Mouse (Mus musculus): Measurements from ENCODE around the gene Sema6b. TPM values are rescaled to one million over a fixed set of nuclear protein-coding genes. Genes with fewer than 3 reads are reported as not detected.

The Sema6b gene
- total and polyA plus RNA-seq, 2 experiments from 2014 or later = 13.2 to 91.6 TPM

GRCm38 (mm10) chr17:56111864-56112263, 28.3 kb downstream of the Sema6b start:
- no peaks in the 10 kb centered on the region for H3K36me3 ChIP-seq (ENCODE audit: insufficient read depth, low read length)
- no peaks in the 10 kb centered on the region for H3K27me3 ChIP-seq (ENCODE audit: insufficient read depth, low read length)
- DNase-seq (ENCODE audit: low spot score) = peak; percentile 85
- WGBS = 45% methylated on average over 5 of the region's 5 CpGs
- peak; percentile 93 for TF ChIP-seq CTCF (IDR thresholded peaks at IDR 0.05; ENCODE audit: low read depth)
- H3K4me3 ChIP-seq (ENCODE audit: low read length) = no peak overlapping the region
- 0 out of 2 replicates have a peak, but pooled peaks have one; percentile 31 for ATAC-seq
- H3K27ac ChIP-seq = no peak overlapping the region
- H3K9me3 ChIP-seq (ENCODE audit: low read length) = no peaks in the 10 kb centered on the region
- no peaks in the 10 kb centered on the region for H3K4me1 ChIP-seq (ENCODE audit: insufficient read depth, low read length)
- H3K4me2 ChIP-seq (ENCODE audit: low read depth, low read length) = no peak overlapping the region
- H3K9ac ChIP-seq (replicated peaks; ENCODE audit: low read length) = no peak overlapping the region

- no peak for ATAC-seq
- WGBS = 33% methylated on average over 1 of the region's 1 CpGs
- Histone ChIP-seq H3K36me3 (ENCODE audit: insufficient read depth, low read length) (no peaks in the 10 kb centered on the region), H3K27me3 (ENCODE audit: insufficient read depth, low read length) (no peaks in the 10 kb centered on the region), H3K4me3 (ENCODE audit: low read length) (no peak overlapping the region), H3K4me2 (ENCODE audit: low read depth, low read length) (no peak overlapping the region), H3K27ac (0 out of 2 replicates have a peak overlapping the region, but pooled peaks have one; percentile 45), H3K9me3 (ENCODE audit: low read length) (no peaks in the 10 kb centered on the region), H3K9ac (replicated peaks; ENCODE audit: low read length) (no peak overlapping the region), H3K4me1 (ENCODE audit: insufficient read depth, low read length) (no peaks in the 10 kb centered on the region)
- DNase-seq (ENCODE audit: low spot score) = no peak
- no peak for TF ChIP-seq CTCF (IDR thresholded peaks at IDR 0.05; ENCODE audit: low read depth)
Measured at GRCm38 (mm10) chr17:56111021-56111420, 29.1 kb downstream of the Sema6b start.

- peak; percentile 68 for DNase-seq (ENCODE audit: low spot score)
Measured at GRCm38 (mm10) chr17:56110571-56110970, 29.6 kb downstream of the Sema6b start.

GRCm38 (mm10) chr17:56109219-56110051, 30.7 kb downstream of the Sema6b start, which contains the start of gene Plin4:
Gene Plin4 (minus strand): TSS chr17:56109803.
- H3K4me2 ChIP-seq (ENCODE audit: low read depth, low read length) = no peak within 1 kb of the TSS
- H3K36me3 ChIP-seq (ENCODE audit: insufficient read depth, low read length) = no peaks in the 10 kb centered on the region
- peak within 1 kb of the TSS; percentile 45; the same call in 1 of the 2 replicates for H3K27ac ChIP-seq
- H3K9ac ChIP-seq (replicated peaks; ENCODE audit: low read length) = no peak within 1 kb of the TSS
- no peak for TF ChIP-seq CTCF (IDR thresholded peaks at IDR 0.05; ENCODE audit: low read depth)
- ATAC-seq = 0 out of 2 replicates have a peak, but pooled peaks have one; percentile 15
- H3K4me3 ChIP-seq (ENCODE audit: low read length) = no peak within 1 kb of the TSS
- WGBS = 56% methylated on average over 10 of the region's 10 CpGs
- no peaks in the 10 kb centered on the region for H3K27me3 ChIP-seq (ENCODE audit: insufficient read depth, low read length)
- H3K4me1 ChIP-seq (ENCODE audit: insufficient read depth, low read length) = no peaks in the 10 kb centered on the region
- DNase-seq (ENCODE audit: low spot score) = no peak
- H3K9me3 ChIP-seq (ENCODE audit: low read length) = no peaks in the 10 kb centered on the region

More at GRCm38 (mm10) chr17:56110571-56110970, 29.6 kb downstream of the Sema6b start:
- ATAC-seq = peak; percentile 27; the same call in 1 of the 2 replicates
- H3K4me3 ChIP-seq (ENCODE audit: low read length) = no peak overlapping the region
- H3K27ac ChIP-seq = peak overlapping the region; percentile 45; the same call in 1 of the 2 replicates
- no peaks in the 10 kb centered on the region for H3K9me3 ChIP-seq (ENCODE audit: low read length)
- no peak for TF ChIP-seq CTCF (IDR thresholded peaks at IDR 0.05; ENCODE audit: low read depth)
- H3K4me2 ChIP-seq (ENCODE audit: low read depth, low read length) = no peak overlapping the region
- H3K9ac ChIP-seq (replicated peaks; ENCODE audit: low read length) = no peak overlapping the region
- no peaks in the 10 kb centered on the region for H3K4me1 ChIP-seq (ENCODE audit: insufficient read depth, low read length)
- no peaks in the 10 kb centered on the region for H3K36me3 ChIP-seq (ENCODE audit: insufficient read depth, low read length)
- 35% methylated on average over 4 of the region's 4 CpGs for WGBS
- H3K27me3 ChIP-seq (ENCODE audit: insufficient read depth, low read length) = no peaks in the 10 kb centered on the region

- TF ChIP-seq CTCF (IDR thresholded peaks at IDR 0.05; ENCODE audit: low read depth) = no peak
- Histone ChIP-seq H3K4me1 (ENCODE audit: insufficient read depth, low read length) (no peaks in the 10 kb centered on the region), H3K4me3 (ENCODE audit: low read length) (no peak overlapping the region), H3K36me3 (ENCODE audit: insufficient read depth, low read length) (no peaks in the 10 kb centered on the region; the same call in 1 of the 2 replicates), H3K27ac (no peak overlapping the region), H3K27me3 (ENCODE audit: insufficient read depth, low read length) (no peaks in the 10 kb centered on the region), H3K4me2 (ENCODE audit: low read depth, low read length) (no peak overlapping the region), H3K9me3 (ENCODE audit: low read length) (no peaks in the 10 kb centered on the region), H3K9ac (replicated peaks; ENCODE audit: low read length) (no peak overlapping the region)
- ATAC-seq (peak; percentile 39), DNase-seq (ENCODE audit: low spot score) (no peak)
- WGBS = 76% methylated on average over 6 of the region's 6 CpGs
Measured at GRCm38 (mm10) chr17:56108334-56109044, 31.7 kb downstream of the Sema6b start.

- no peak overlapping the region for H3K4me3 ChIP-seq (ENCODE audit: low read length)
- H3K36me3 ChIP-seq (ENCODE audit: insufficient read depth, low read length) = peaks cover 4% of the 10 kb centered on the region; the same call in 1 of the 2 replicates
- ATAC-seq = no peak
- H3K4me2 ChIP-seq (ENCODE audit: low read depth, low read length) = no peak overlapping the region
- no peak overlapping the region for H3K27ac ChIP-seq
- H3K9ac ChIP-seq (replicated peaks; ENCODE audit: low read length) = no peak overlapping the region
- no peaks in the 10 kb centered on the region for H3K27me3 ChIP-seq (ENCODE audit: insufficient read depth, low read length)
- H3K9me3 ChIP-seq (ENCODE audit: low read length) = no peaks in the 10 kb centered on the region
- 79% methylated on average over 2 of the region's 2 CpGs for WGBS
- DNase-seq (ENCODE audit: low spot score) = no peak
- H3K4me1 ChIP-seq (ENCODE audit: insufficient read depth, low read length) = no peaks in the 10 kb centered on the region
- no peak for TF ChIP-seq CTCF (IDR thresholded peaks at IDR 0.05; ENCODE audit: low read depth)
Measured at GRCm38 (mm10) chr17:56107736-56108135, 32.4 kb downstream of the Sema6b start.

Measured in hindbrain, postnatal 0 days (tissue).